Mouse (Mus musculus): ENCODE measurements at regions not wholly inside any gene's neighbourhood (a gene's known extent, or its start where the extent isn't known, plus 50 kb on each side); places are given as distances from the start of the nearest gene placed in this dataset.
A peak's percentile ranks its signal among the peaks of the same experiment; 100 is the strongest.

GRCm38 (mm10) chrX:11082845-11083244 is 216.2 kb upstream of the H2al1a start:
- no peak overlapping the region for H3K4me2 ChIP-seq (ENCODE audit: low read depth, low read length)
- H3K27me3 ChIP-seq (ENCODE audit: control insufficient read depth, insufficient read depth, low read length) = no peaks in the 10 kb centered on the region
- no peak overlapping the region for H3K9ac ChIP-seq (replicated peaks; ENCODE audit: low read depth, low read length)
- no peak overlapping the region for H3K27ac ChIP-seq (ENCODE audit: low read depth, low read length)
- ATAC-seq (ENCODE audit: low read depth) = no peak
- no peaks in the 10 kb centered on the region for H3K9me3 ChIP-seq (ENCODE audit: control insufficient read depth, low read length)
- H3K4me1 ChIP-seq (ENCODE audit: control insufficient read depth, insufficient read depth, low read length) = no peaks in the 10 kb centered on the region
- no peaks in the 10 kb centered on the region for H3K36me3 ChIP-seq (ENCODE audit: control insufficient read depth, insufficient read depth, low read length)
- 85% methylated on average over 3 of the region's 3 CpGs for WGBS
- H3K4me3 ChIP-seq (ENCODE audit: low read depth, low read length) = no peak overlapping the region

- Histone ChIP-seq H3K36me3 (ENCODE audit: control insufficient read depth, insufficient read depth, low read length) (no peaks in the 10 kb centered on the region), H3K4me1 (ENCODE audit: control insufficient read depth, insufficient read depth, low read length) (no peaks in the 10 kb centered on the region), H3K4me3 (ENCODE audit: low read depth, low read length) (no peak overlapping the region), H3K27me3 (ENCODE audit: control insufficient read depth, insufficient read depth, low read length) (no peaks in the 10 kb centered on the region), H3K4me2 (ENCODE audit: low read depth, low read length) (no peak overlapping the region), H3K27ac (ENCODE audit: low read depth, low read length) (no peak overlapping the region), H3K9ac (replicated peaks; ENCODE audit: low read depth, low read length) (no peak overlapping the region), H3K9me3 (ENCODE audit: control insufficient read depth, low read length) (no peaks in the 10 kb centered on the region)
- WGBS = 31% methylated on average over 7 of the region's 7 CpGs
- no peak for ATAC-seq (ENCODE audit: low read depth)
Observed at GRCm38 (mm10) chrX:11086257-11087072, 212.6 kb upstream of the H2al1a start.

- Histone ChIP-seq H3K9me3 (ENCODE audit: control insufficient read depth, low read length) (no peaks in the 10 kb centered on the region), H3K36me3 (ENCODE audit: control insufficient read depth, insufficient read depth, low read length) (no peaks in the 10 kb centered on the region), H3K27me3 (ENCODE audit: control insufficient read depth, insufficient read depth, low read length) (no peaks in the 10 kb centered on the region), H3K27ac (ENCODE audit: low read depth, low read length) (no peak overlapping the region), H3K4me3 (ENCODE audit: low read depth, low read length) (no peak overlapping the region), H3K4me1 (ENCODE audit: control insufficient read depth, insufficient read depth, low read length) (no peaks in the 10 kb centered on the region), H3K4me2 (ENCODE audit: low read depth, low read length) (peak overlapping the region; percentile 26; the same call in 1 of the 2 replicates), H3K9ac (replicated peaks; ENCODE audit: low read depth, low read length) (no peak overlapping the region)
- WGBS = 13% methylated on average over 13 of the region's 14 CpGs
- ATAC-seq (ENCODE audit: low read depth) = no peak; the same call in 1 of the 2 replicates
Observed at GRCm38 (mm10) chrX:11087913-11088312, 211.1 kb upstream of the H2al1a start.

GRCm38 (mm10) chrX:11088506-11088905 is 210.6 kb upstream of the H2al1a start:
- 27% methylated on average over 10 of the region's 10 CpGs for WGBS
- Histone ChIP-seq H3K4me3 (ENCODE audit: low read depth, low read length) (no peak overlapping the region), H3K4me2 (ENCODE audit: low read depth, low read length) (peak overlapping the region; percentile 26; the same call in 1 of the 2 replicates), H3K4me1 (ENCODE audit: control insufficient read depth, insufficient read depth, low read length) (no peaks in the 10 kb centered on the region), H3K36me3 (ENCODE audit: control insufficient read depth, insufficient read depth, low read length) (no peaks in the 10 kb centered on the region), H3K27me3 (ENCODE audit: control insufficient read depth, insufficient read depth, low read length) (no peaks in the 10 kb centered on the region), H3K27ac (ENCODE audit: low read depth, low read length) (no peak overlapping the region), H3K9me3 (ENCODE audit: control insufficient read depth, low read length) (no peaks in the 10 kb centered on the region), H3K9ac (replicated peaks; ENCODE audit: low read depth, low read length) (no peak overlapping the region)
- no peak for ATAC-seq (ENCODE audit: low read depth)

- Histone ChIP-seq H3K9ac (replicated peaks; ENCODE audit: low read depth, low read length) (no peak overlapping the region), H3K9me3 (ENCODE audit: control insufficient read depth, low read length) (no peaks in the 10 kb centered on the region), H3K4me3 (ENCODE audit: low read depth, low read length) (no peak overlapping the region), H3K27ac (ENCODE audit: low read depth, low read length) (no peak overlapping the region), H3K4me2 (ENCODE audit: low read depth, low read length) (no peak overlapping the region), H3K27me3 (ENCODE audit: control insufficient read depth, insufficient read depth, low read length) (no peaks in the 10 kb centered on the region), H3K4me1 (ENCODE audit: control insufficient read depth, insufficient read depth, low read length) (no peaks in the 10 kb centered on the region), H3K36me3 (ENCODE audit: control insufficient read depth, insufficient read depth, low read length) (no peaks in the 10 kb centered on the region)
- WGBS = 21% methylated on average over 7 of the region's 7 CpGs
- peak; percentile 44; the same call in 1 of the 2 replicates for ATAC-seq (ENCODE audit: low read depth)
Observed at GRCm38 (mm10) chrX:11090432-11090831, 208.6 kb upstream of the H2al1a start.

- H3K9ac ChIP-seq (replicated peaks; ENCODE audit: low read depth, low read length) = no peak overlapping the region
- no peak for ATAC-seq (ENCODE audit: low read depth)
- no peak overlapping the region for H3K4me2 ChIP-seq (ENCODE audit: low read depth, low read length)
- no peaks in the 10 kb centered on the region for H3K27me3 ChIP-seq (ENCODE audit: control insufficient read depth, insufficient read depth, low read length)
- H3K4me1 ChIP-seq (ENCODE audit: control insufficient read depth, insufficient read depth, low read length) = peaks cover 3% of the 10 kb centered on the region; the same call in 1 of the 2 replicates
- no peak overlapping the region for H3K4me3 ChIP-seq (ENCODE audit: low read depth, low read length)
- H3K9me3 ChIP-seq (ENCODE audit: control insufficient read depth, low read length) = no peaks in the 10 kb centered on the region
- H3K27ac ChIP-seq (ENCODE audit: low read depth, low read length) = no peak overlapping the region
- H3K36me3 ChIP-seq (ENCODE audit: control insufficient read depth, insufficient read depth, low read length) = no peaks in the 10 kb centered on the region
- 54% methylated on average over 9 of the region's 9 CpGs for WGBS
Observed at GRCm38 (mm10) chrX:11097581-11098254, 201.3 kb upstream of the H2al1a start.

- H3K27me3 ChIP-seq (ENCODE audit: control insufficient read depth, insufficient read depth, low read length) = no peaks in the 10 kb centered on the region
- ATAC-seq (ENCODE audit: low read depth) = no peak
- 54% methylated on average over 4 of the region's 4 CpGs for WGBS
- H3K9ac ChIP-seq (replicated peaks; ENCODE audit: low read depth, low read length) = no peak overlapping the region
- H3K36me3 ChIP-seq (ENCODE audit: control insufficient read depth, insufficient read depth, low read length) = no peaks in the 10 kb centered on the region
- H3K27ac ChIP-seq (ENCODE audit: low read depth, low read length) = no peak overlapping the region
- no peaks in the 10 kb centered on the region for H3K9me3 ChIP-seq (ENCODE audit: control insufficient read depth, low read length)
- no peak overlapping the region for H3K4me3 ChIP-seq (ENCODE audit: low read depth, low read length)
- H3K4me2 ChIP-seq (ENCODE audit: low read depth, low read length) = no peak overlapping the region
- H3K4me1 ChIP-seq (ENCODE audit: control insufficient read depth, insufficient read depth, low read length) = peaks cover 3% of the 10 kb centered on the region; the same call in 1 of the 2 replicates
Observed at GRCm38 (mm10) chrX:11098366-11098765, 200.7 kb upstream of the H2al1a start.

- no peaks in the 10 kb centered on the region for H3K36me3 ChIP-seq (ENCODE audit: control insufficient read depth, insufficient read depth, low read length)
- H3K27me3 ChIP-seq (ENCODE audit: control insufficient read depth, insufficient read depth, low read length) = no peaks in the 10 kb centered on the region
- no peak overlapping the region for H3K27ac ChIP-seq (ENCODE audit: low read depth, low read length)
- no peak overlapping the region for H3K4me3 ChIP-seq (ENCODE audit: low read depth, low read length)
- H3K4me2 ChIP-seq (ENCODE audit: low read depth, low read length) = no peak overlapping the region
- no peaks in the 10 kb centered on the region for H3K9me3 ChIP-seq (ENCODE audit: control insufficient read depth, low read length)
- H3K4me1 ChIP-seq (ENCODE audit: control insufficient read depth, insufficient read depth, low read length) = peaks cover 3% of the 10 kb centered on the region; the same call in 1 of the 2 replicates
- ATAC-seq (ENCODE audit: low read depth) = peak; percentile 73
- WGBS = 48% methylated on average over 13 of the region's 13 CpGs
- no peak overlapping the region for H3K9ac ChIP-seq (replicated peaks; ENCODE audit: low read depth, low read length)
Observed at GRCm38 (mm10) chrX:11099146-11100087, 199.6 kb upstream of the H2al1a start.
